Mouse (Mus musculus) liver, postnatal 0 days (tissue): ENCODE measurements around the gene Golga4.

Experiments
- CTCF ChIP-seq: sonication (generic); IDR thresholded peaks from 2 replicates; pipeline ENCODE4 v1.5.1; 2016; ENCODE audit warnings: antibody characterized with exemption, low read depth
- EP300 ChIP-seq: IDR thresholded peaks from 2 replicates; pipeline ENCODE4 v1.6.1; 2016; ENCODE audit warnings: antibody characterized with exemption, low read depth, mild to moderate bottlenecking

- TF ChIP-seq EP300 (no peak), CTCF (no peak)
Observed at GRCm38 (mm10) chr9:118521659-118522058, 15.6 kb downstream of the Golga4 start.
